Comparison of ENCODE assay signal across 11 mouse cellular contexts in the genomic region with DNA sequence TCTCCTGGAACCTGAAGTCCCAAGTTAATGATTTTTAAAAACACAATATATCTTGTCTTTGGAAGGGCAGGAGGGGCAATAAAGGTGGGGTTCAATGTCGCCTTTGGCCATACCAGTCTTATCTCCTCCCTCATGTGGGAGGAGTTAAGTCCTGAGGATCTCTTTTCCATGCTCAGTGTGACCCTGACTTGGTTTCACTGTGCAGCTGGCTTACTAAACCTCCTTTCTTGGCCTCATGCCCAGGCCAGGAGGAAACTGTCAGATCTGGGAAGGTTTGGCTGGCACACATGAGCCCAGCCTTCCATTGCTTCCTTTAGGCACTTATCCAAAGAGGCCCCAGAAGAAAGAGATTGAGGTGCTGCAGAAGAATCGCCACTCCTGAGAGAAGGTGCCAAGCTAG. TPM values are rescaled to one million over a fixed set of nuclear protein-coding genes. Genes with fewer than 3 reads are reported as not detected.
A peak's percentile ranks its signal among the peaks of the same experiment; 100 is the strongest.
DNase-seq lines count a peak whose midpoint lies in the region; ATAC-seq and TF ChIP-seq lines count a peak whose summit lies in the region.
"Had no signal": no experiment of that assay in that cellular context is flagged by ENCODE, and none has a peak within 500 bp of the region (broad histone marks: within the 10 kb centered on the region; RNA-seq: fewer than 3 reads in every experiment).

A gene (plus strand): TSS at position 189 of the 400 bp plus-strand sequence.

- TF ChIP-seq CTCF in small intestine, adult 2 months (IDR thresholded peaks at IDR 0.05; ENCODE audit: extremely low read depth, insufficient read length, insufficient replicate concordance, low read depth, low read length), result no peak

- H3K4me2 ChIP-seq in midbrain, embryonic 14.5 days (ENCODE audit: low read length), result no peak within 1 kb of the TSS
- H3K4me2 ChIP-seq in midbrain, embryonic 16.5 days (ENCODE audit: low read length), result no peak within 1 kb of the TSS
- H3K4me2 ChIP-seq: midbrain, embryonic 12.5 days had no signal

- H3K9ac ChIP-seq in midbrain, embryonic 14.5 days (replicated peaks; ENCODE audit: low read length), result no peak within 1 kb of the TSS
- H3K9ac ChIP-seq in midbrain, embryonic 16.5 days (ENCODE audit: low read depth, low read length), result no peak within 1 kb of the TSS
- H3K9ac ChIP-seq: midbrain, embryonic 12.5 days had no signal

- H3K4me3 ChIP-seq in midbrain, embryonic 14.5 days (replicated peaks; ENCODE audit: low read depth, low read length), result no peak within 1 kb of the TSS
- no peak within 1 kb of the TSS for H3K4me3 ChIP-seq in midbrain, embryonic 16.5 days (ENCODE audit: low read depth, low read length)
- peak within 1 kb of the TSS; percentile 44 for H3K4me3 ChIP-seq in small intestine, adult 2 months (ENCODE audit: low read depth, low read length)
- H3K4me3 ChIP-seq: erythroblast, embryonic 14.5 days; midbrain, embryonic 12.5 days had no signal

- 64% methylated on average over 2 of the region's 2 CpGs for WGBS in midbrain, embryonic 14.5 days
- WGBS in midbrain, embryonic 16.5 days, result 58% methylated on average over 2 of the region's 2 CpGs
- 12% methylated on average over 2 of the region's 2 CpGs for WGBS in small intestine, adult 2 months

- no peak for ATAC-seq in cerebellum, adult (ENCODE audit: insufficient number of reproducible peaks, low FRiP score, low TSS enrichment)
- no peak for ATAC-seq in midbrain, embryonic 14.5 days (ENCODE audit: low FRiP score, low TSS enrichment)
- no peak for ATAC-seq in midbrain, embryonic 16.5 days

- no peaks in the 10 kb centered on the region for H3K36me3 ChIP-seq in midbrain, embryonic 14.5 days (ENCODE audit: control insufficient read depth, insufficient read depth, low read length)
- no peaks in the 10 kb centered on the region for H3K36me3 ChIP-seq in midbrain, embryonic 16.5 days (ENCODE audit: control insufficient read depth, insufficient read depth, low read length)
- peaks cover 2% of the 10 kb centered on the region; the same call in 1 of the 2 replicates for H3K36me3 ChIP-seq in small intestine, adult 2 months (ENCODE audit: control insufficient read depth, insufficient read depth, low read length)
- H3K36me3 ChIP-seq: midbrain, embryonic 12.5 days had no signal

- peak; percentile 78 to 81 for DNase-seq in cerebellum, postnatal 10 days
- peak; percentile 38 for DNase-seq in midbrain, embryonic 14.5 days
- DNase-seq in kidney, adult 8-10 months, result peak; percentile 56 to 61
- DNase-seq in thymus, postnatal 14 days, result no peak
- DNase-seq in gastrocnemius, adult 18-20 months (ENCODE audit: low spot score), result no peak

- no peaks in the 10 kb centered on the region for H3K27me3 ChIP-seq in midbrain, embryonic 14.5 days (ENCODE audit: control insufficient read depth, insufficient read depth, low read length)
- no peaks in the 10 kb centered on the region for H3K27me3 ChIP-seq in midbrain, embryonic 16.5 days (ENCODE audit: control insufficient read depth, insufficient read depth, low read depth, low read length)
- H3K27me3 ChIP-seq in small intestine, adult 2 months (ENCODE audit: control insufficient read depth, insufficient read depth, low read length), result no peaks in the 10 kb centered on the region
- H3K27me3 ChIP-seq: midbrain, embryonic 12.5 days had no signal

- H3K4me1 ChIP-seq in midbrain, embryonic 14.5 days (ENCODE audit: control insufficient read depth, insufficient read depth, low read length), result no peaks in the 10 kb centered on the region
- H3K4me1 ChIP-seq in midbrain, embryonic 16.5 days (ENCODE audit: control insufficient read depth, insufficient read depth, low read length), result no peaks in the 10 kb centered on the region
- peaks cover 32% of the 10 kb centered on the region for H3K4me1 ChIP-seq in small intestine, adult 2 months (ENCODE audit: control insufficient read depth, insufficient read depth, insufficient read length, low read length)
- H3K4me1 ChIP-seq: midbrain, embryonic 12.5 days had no signal

- TF ChIP-seq POLR2A in small intestine, adult 2 months (IDR thresholded peaks at IDR 0.05; ENCODE audit: low read depth, low read length), result no peak; the same call in 1 of the 2 replicates

- no peaks in the 10 kb centered on the region for H3K9me3 ChIP-seq in midbrain, embryonic 14.5 days (ENCODE audit: control insufficient read depth, low read length)
- no peaks in the 10 kb centered on the region for H3K9me3 ChIP-seq in midbrain, embryonic 16.5 days (replicated peaks; ENCODE audit: control insufficient read depth, low read length, poor library complexity, severe bottlenecking)
- H3K9me3 ChIP-seq: midbrain, embryonic 12.5 days had no signal

- no peak within 1 kb of the TSS for H3K27ac ChIP-seq in midbrain, embryonic 14.5 days (replicated peaks; ENCODE audit: low read depth, low read length)
- H3K27ac ChIP-seq in midbrain, embryonic 16.5 days (ENCODE audit: low read length), result no peak within 1 kb of the TSS
- H3K27ac ChIP-seq in small intestine, adult 2 months (ENCODE audit: insufficient read depth, low read depth, low read length), result peak within 1 kb of the TSS; percentile 97
- H3K27ac ChIP-seq: midbrain, embryonic 12.5 days had no signal

RNA-seq across cellular contexts. Expression of the gene that starts here (rescaled TPM):
- polyA plus RNA-seq in midbrain, embryonic 14.5 days (2014; fragmentation: Nextera tagmentation; extraction: Ambion mirVana), result not detected in 2 replicates
- 0.10 TPM in 1 of 2 replicates, not detected in the other for polyA plus RNA-seq in midbrain, embryonic 16.5 days (2015; fragmentation: Nextera tagmentation; extraction: Ambion mirVana)
- polyA plus RNA-seq in small intestine, adult 2 months (2012; rRNA removed), result 20.5 and 87.7 TPM in 2 replicates
- not detected for total RNA-seq in gastrocnemius, adult 18-20 months (2021)
- total RNA-seq: layer of hippocampus, postnatal 36 days had no signal
- polyA plus RNA-seq: erythroblast, embryonic 14.5 days; midbrain, embryonic 12.5 days had no signal

Comparison
In these comparisons a context has a peak if more than half of its experiments do, and no peak if none do; other contexts are left out.
1. RNA of the gene that starts here (polyA plus RNA-seq): 20.5 to 87.7 TPM in small intestine, adult 2 months; 0.10 TPM in midbrain, embryonic 16.5 days and not detected in midbrain, embryonic 14.5 days; every median in the first group is over 10 times any median in the second.
2. Peak in DNase-seq in midbrain, embryonic 14.5 days; RNA of the gene not detected or under 1 TPM.
3. DNase-seq: peak in cerebellum, postnatal 10 days (2 of 2) and kidney, adult 8-10 months (2 of 2); none in thymus, postnatal 14 days (single experiment) and gastrocnemius, adult 18-20 months (single experiment).